Mouse (Mus musculus) spleen, adult 18-20 months (tissue): ENCODE measurements around the gene Mat2b.

Experiments
- DNase-seq, 2 experiments: peaks; one replicate each; pipeline ENCODE4 v3.0.0; 2022; ENCODE audit warnings: mixed read lengths in 2 of 2

Gene Mat2b

GRCm38 (mm10) chr11:40649726-40650445, 45.1 kb downstream of the Mat2b start:
- DNase-seq: no peak

- no peak for DNase-seq
Measured at GRCm38 (mm10) chr11:40647246-40647645, 47.8 kb downstream of the Mat2b start.
